Mouse (Mus musculus) C2C12 (cell line): ENCODE data around the gene Ppp2r1b. TPM values are rescaled to one million over a fixed set of nuclear protein-coding genes. Genes with fewer than 3 reads are reported as not detected.

Experiments used
- H3K27me3 ChIP-seq: one replicate; pipeline ENCODE4 v1.6.1; 2011; ENCODE audit not compliant: control insufficient read depth, insufficient read depth, insufficient read length
- H3K36me3 ChIP-seq: one replicate; pipeline ENCODE4 v1.6.1; 2011; ENCODE audit not compliant: control insufficient read depth, insufficient read depth
- H3K4me3 ChIP-seq: one replicate; pipeline ENCODE4 v1.5.1; 2011; ENCODE audit warnings: mild to moderate bottlenecking, control low read depth; ENCODE audit not compliant: poor library complexity, insufficient read depth, severe bottlenecking
- H3K79me2 ChIP-seq: one replicate; pipeline ENCODE4 v1.6.1; 2011; ENCODE audit not compliant: control insufficient read depth, insufficient read depth
- H3K79me3 ChIP-seq: one replicate; pipeline ENCODE4 v1.6.1; 2011; ENCODE audit warnings: low read depth, control low read depth
- H3ac ChIP-seq: one replicate; pipeline ENCODE3; 2011; ENCODE audit warnings: low read depth; ENCODE audit not compliant: control insufficient read depth, insufficient read length
- CEBPB ChIP-seq: IDR thresholded peaks from one replicate; pipeline ENCODE4 v1.6.1; 2011; ENCODE audit warnings: low read depth, mild to moderate bottlenecking, control low read depth, moderate library complexity
- CTCF ChIP-seq: IDR thresholded peaks from one replicate; pipeline ENCODE4 v1.5.1; 2011; ENCODE audit not compliant: control insufficient read depth, insufficient read depth, insufficient read length
- FOSL1 ChIP-seq: IDR thresholded peaks from one replicate; pipeline ENCODE4 v1.8.0; 2011; ENCODE audit warnings: mild to moderate bottlenecking, low read length; ENCODE audit not compliant: poor library complexity, insufficient read depth, severe bottlenecking
- MAX ChIP-seq: IDR thresholded peaks from one replicate; pipeline ENCODE4 v1.6.1; 2011; ENCODE audit warnings: mild to moderate bottlenecking, control low read depth
- MYOD1 ChIP-seq: IDR thresholded peaks from one replicate; pipeline ENCODE4 v1.6.1; 2011; ENCODE audit warnings: low read depth; ENCODE audit not compliant: control insufficient read depth, insufficient read length
- MYOG ChIP-seq: IDR thresholded peaks from one replicate; pipeline ENCODE4 v1.6.1; 2011; ENCODE audit not compliant: control insufficient read depth, insufficient read length; ENCODE audit errors: extremely low read depth
- USF1 ChIP-seq: IDR thresholded peaks from one replicate; pipeline ENCODE4 v1.6.1; 2011; ENCODE audit warnings: low read depth, mild to moderate bottlenecking, control low read depth, moderate library complexity
- polyA plus RNA-seq: library from polyadenylated mRNA; unstranded; fragments of >200 nt; fragmentation: generic; extraction: Trizol; gene quantifications from one replicate; pipeline ENCODE4 v1.2.1, GENCODE M21; 2012; ENCODE audit warnings: missing spikeins

Ppp2r1b gene
- polyA plus RNA-seq, 1 experiment, result 26.7 TPM

- H3K79me2 ChIP-seq, result no peaks in the 10 kb centered on the region
- H3ac ChIP-seq, result no peak overlapping the region
- H3K27me3 ChIP-seq, result no peaks in the 10 kb centered on the region
- H3K79me3 ChIP-seq, result no peaks in the 10 kb centered on the region
- H3K36me3 ChIP-seq, result peaks cover 54% of the 10 kb centered on the region
- TF ChIP-seq USF1 (no peak), CTCF (no peak), MYOG (no peak), FOSL1 (no peak), MAX (no peak), MYOD1 (no peak), CEBPB (no peak)
- H3K4me3 ChIP-seq, result no peak overlapping the region
These were observed 28.1 kb downstream of the Ppp2r1b start for GRCm38 (mm10) chr9:50873210-50873609.

GRCm38 (mm10) chr9:50874031-50874430, 28.9 kb downstream of the Ppp2r1b start:
- H3K4me3 ChIP-seq, result no peak overlapping the region
- H3ac ChIP-seq, result no peak overlapping the region
- H3K27me3 ChIP-seq, result no peaks in the 10 kb centered on the region
- no peaks in the 10 kb centered on the region for H3K79me2 ChIP-seq
- TF ChIP-seq MYOD1 (no peak), MYOG (no peak)
- peaks cover 61% of the 10 kb centered on the region for H3K36me3 ChIP-seq
- H3K79me3 ChIP-seq, result no peaks in the 10 kb centered on the region

- H3K79me3 ChIP-seq, result no peaks in the 10 kb centered on the region
- peaks cover 65% of the 10 kb centered on the region for H3K36me3 ChIP-seq
- no peak overlapping the region for H3ac ChIP-seq
- TF ChIP-seq FOSL1 (no peak), MYOG (no peak), MYOD1 (no peak), CTCF (no peak), USF1 (no peak), CEBPB (no peak), MAX (no peak)
- H3K79me2 ChIP-seq, result no peaks in the 10 kb centered on the region
- no peaks in the 10 kb centered on the region for H3K27me3 ChIP-seq
- H3K4me3 ChIP-seq, result no peak overlapping the region
These were observed 30.4 kb downstream of the Ppp2r1b start for GRCm38 (mm10) chr9:50875470-50875869.

GRCm38 (mm10) chr9:50876287-50876686, 31.2 kb downstream of the Ppp2r1b start:
- peaks cover 59% of the 10 kb centered on the region for H3K36me3 ChIP-seq
- H3K27me3 ChIP-seq, result no peaks in the 10 kb centered on the region
- no peak for TF ChIP-seq CTCF
- TF ChIP-seq CEBPB, result no peak
- TF ChIP-seq MAX, result no peak
- no peak for TF ChIP-seq FOSL1
- TF ChIP-seq MYOD1, result no peak
- no peak for TF ChIP-seq MYOG
- TF ChIP-seq USF1, result no peak
- no peak overlapping the region for H3ac ChIP-seq
- H3K4me3 ChIP-seq, result no peak overlapping the region
- no peaks in the 10 kb centered on the region for H3K79me3 ChIP-seq
- H3K79me2 ChIP-seq, result no peaks in the 10 kb centered on the region

GRCm38 (mm10) chr9:50877431-50877830, 32.3 kb downstream of the Ppp2r1b start:
- no peaks in the 10 kb centered on the region for H3K79me2 ChIP-seq
- H3K79me3 ChIP-seq, result no peaks in the 10 kb centered on the region
- H3K4me3 ChIP-seq, result no peak overlapping the region
- no peak for TF ChIP-seq MYOD1
- no peak for TF ChIP-seq CTCF
- TF ChIP-seq CEBPB, result no peak
- TF ChIP-seq FOSL1, result no peak
- no peak for TF ChIP-seq MAX
- TF ChIP-seq MYOG, result no peak
- TF ChIP-seq USF1, result no peak
- H3K36me3 ChIP-seq, result peaks cover 59% of the 10 kb centered on the region
- no peaks in the 10 kb centered on the region for H3K27me3 ChIP-seq
- no peak overlapping the region for H3ac ChIP-seq

- TF ChIP-seq MYOD1, result no peak
- TF ChIP-seq MYOG, result no peak
- TF ChIP-seq CEBPB, result no peak
- TF ChIP-seq USF1, result no peak
- TF ChIP-seq FOSL1, result no peak
- TF ChIP-seq MAX, result no peak
- no peak for TF ChIP-seq CTCF
- Histone ChIP-seq H3K79me2 (no peaks in the 10 kb centered on the region), H3K79me3 (no peaks in the 10 kb centered on the region), H3K4me3 (no peak overlapping the region), H3ac (no peak overlapping the region), H3K36me3 (peaks cover 30% of the 10 kb centered on the region), H3K27me3 (no peaks in the 10 kb centered on the region)
These were observed 37.1 kb downstream of the Ppp2r1b start for GRCm38 (mm10) chr9:50882183-50882582.
